Mouse (Mus musculus) lung, postnatal 10 days (tissue): ENCODE measurements at regions not wholly inside any gene's neighbourhood (a gene's known extent, or its start where the extent isn't known, plus 50 kb on each side); places are given as distances from the start of the nearest gene placed in this dataset.

ENCODE experiments used
- DNase-seq: peaks from one replicate; pipeline ENCODE4 v3.0.0; 2021

DNA sequence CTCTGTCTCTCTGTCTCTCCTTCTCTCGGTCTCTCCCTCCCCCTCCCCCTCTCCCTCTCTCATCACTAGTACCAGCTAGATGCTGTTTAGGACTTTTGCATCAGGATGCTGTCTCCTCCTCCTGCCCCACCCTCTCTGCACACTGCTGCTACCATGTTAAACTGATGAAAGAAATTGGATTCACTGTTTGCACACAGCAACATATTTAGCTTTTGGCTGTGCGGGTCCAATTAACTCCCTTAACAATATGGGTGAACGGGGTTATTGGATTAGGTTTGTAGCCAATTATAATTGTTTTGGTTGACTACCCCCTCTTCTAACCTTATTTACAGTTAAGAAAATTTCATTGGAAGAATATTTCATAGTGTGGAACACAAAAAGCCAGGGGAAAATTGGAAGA lies 424.0 kb upstream of the Sorcs1 start:
- DNase-seq: no peak

- no peak for DNase-seq
Measured at GRCm38 (mm10) chr19:51074762-51075161, 396.3 kb upstream of the Sorcs1 start.

GRCm38 (mm10) chr19:51059961-51060665 lies 381.7 kb upstream of the Sorcs1 start:
- no peak for DNase-seq

- DNase-seq: no peak
Measured at GRCm38 (mm10) chr19:51043544-51043943, 365.1 kb upstream of the Sorcs1 start.

DNA sequence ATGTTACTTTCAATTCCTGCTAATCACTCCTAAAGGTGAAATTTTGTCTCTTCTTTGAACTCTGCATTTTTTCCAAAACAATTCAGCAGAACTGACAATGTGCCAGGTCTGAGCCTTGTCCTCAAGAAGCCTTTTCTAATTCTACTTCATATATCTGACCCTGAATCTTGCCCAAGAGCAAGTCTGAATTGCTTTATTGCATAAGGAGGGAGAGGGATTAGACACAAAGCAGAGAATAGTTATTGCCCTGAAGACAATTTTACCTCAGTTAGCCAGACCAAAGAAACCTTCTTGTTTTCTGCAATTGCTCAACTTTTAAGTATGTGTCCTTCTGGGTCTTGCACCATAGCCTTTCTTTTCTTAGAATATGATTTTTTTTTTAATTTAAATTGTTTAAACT lies 316.0 kb upstream of the Sorcs1 start:
- no peak for DNase-seq

GRCm38 (mm10) chr19:50971066-50971465 lies 292.6 kb upstream of the Sorcs1 start:
- no peak for DNase-seq

DNA sequence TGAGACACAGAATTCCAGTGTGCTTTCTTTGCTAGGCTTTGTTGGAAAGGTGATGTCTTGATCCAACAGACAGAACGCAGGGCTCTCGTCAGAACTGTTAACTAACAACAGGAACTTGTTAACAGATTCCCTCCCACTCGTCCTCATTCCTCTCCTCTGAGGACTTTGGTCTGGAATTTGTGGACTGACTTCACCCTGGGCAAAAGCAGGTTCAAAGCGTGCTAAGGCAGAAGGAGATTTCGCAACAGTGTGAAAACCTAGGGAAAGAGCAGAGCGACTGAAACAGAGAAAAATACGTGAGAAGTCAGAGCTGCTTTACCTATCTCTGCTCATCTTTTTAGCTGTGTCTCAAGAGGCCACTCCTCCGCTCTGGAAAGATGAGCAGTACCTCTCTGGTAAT lies 283.5 kb upstream of the Sorcs1 start:
- no peak for DNase-seq

GRCm38 (mm10) chr19:50945006-50945405 lies 266.6 kb upstream of the Sorcs1 start:
- no peak for DNase-seq

- DNase-seq: no peak
Measured at GRCm38 (mm10) chr19:50911646-50912045, 233.2 kb upstream of the Sorcs1 start.

DNA sequence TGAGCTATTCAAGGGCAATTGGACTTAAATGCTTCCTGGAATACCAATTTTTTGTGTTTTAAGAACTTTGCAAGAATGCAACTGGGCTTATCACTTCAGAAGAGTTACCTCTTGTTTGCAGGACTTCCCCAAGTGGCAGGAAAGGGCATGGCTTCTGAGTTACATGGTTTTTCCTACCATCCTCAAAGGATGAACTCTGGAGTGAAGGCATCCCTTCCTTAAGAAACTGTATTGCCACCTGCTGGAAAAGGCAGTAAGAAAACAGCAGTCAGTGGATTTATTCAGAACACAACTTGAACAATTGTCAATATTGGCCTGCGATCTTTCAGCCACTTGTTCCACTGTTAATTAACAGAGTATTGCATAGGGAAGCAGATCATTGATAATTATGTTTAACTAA lies 232.2 kb upstream of the Sorcs1 start:
- no peak for DNase-seq

DNA sequence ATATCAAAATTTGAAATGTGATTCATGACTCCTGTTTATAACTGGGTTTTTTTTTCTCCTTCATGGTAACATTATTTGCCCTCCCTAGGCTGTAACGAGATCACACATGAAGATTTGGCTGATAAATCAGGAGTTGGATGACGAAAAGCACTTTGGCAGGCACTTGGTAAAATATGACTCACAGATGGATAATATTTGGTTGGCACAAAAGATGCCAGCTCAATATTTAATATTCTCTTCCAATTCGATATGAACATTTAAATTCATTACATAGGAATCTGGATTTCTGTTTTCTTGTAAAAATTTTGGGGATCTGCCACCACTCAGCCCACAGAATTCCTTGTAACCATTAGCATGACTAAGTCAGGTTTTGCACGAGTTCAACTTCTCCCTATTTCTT lies 230.3 kb upstream of the Sorcs1 start:
- DNase-seq: no peak

- DNase-seq: no peak
Measured at GRCm38 (mm10) chr19:50893755-50894154, 215.3 kb upstream of the Sorcs1 start.

DNA sequence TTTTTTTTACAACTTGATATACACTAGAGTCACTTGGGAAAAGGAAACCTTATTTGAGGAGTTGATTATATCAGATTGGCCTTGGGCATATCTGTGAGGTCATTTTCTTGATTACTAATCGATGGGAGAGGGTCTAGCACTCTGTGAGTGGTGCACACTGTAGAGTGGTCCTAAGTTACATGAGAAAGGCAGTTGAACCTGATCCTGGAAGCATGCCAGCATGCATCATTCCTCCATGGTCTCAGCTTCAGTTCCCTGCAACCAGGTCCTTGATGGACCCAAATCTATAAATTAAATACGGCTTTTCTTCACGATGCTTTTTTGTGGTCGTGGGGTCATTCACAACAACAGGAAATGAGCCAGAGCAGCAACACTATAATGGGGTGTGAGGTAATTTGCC lies 194.2 kb upstream of the Sorcs1 start:
- DNase-seq: peak; percentile 1

GRCm38 (mm10) chr19:50872144-50872543 lies 193.7 kb upstream of the Sorcs1 start:
- no peak for DNase-seq

GRCm38 (mm10) chr19:50854854-50855253 lies 176.4 kb upstream of the Sorcs1 start:
- no peak for DNase-seq

GRCm38 (mm10) chr19:50840499-50840898 lies 162.1 kb upstream of the Sorcs1 start:
- no peak for DNase-seq
